24 mouse cellular contexts compared by ENCODE assay signal in genomic region chr13:3668068-3668467, GRCm38 (mm10). TPM values are rescaled to one million over a fixed set of nuclear protein-coding genes. Genes with fewer than 3 reads are reported as not detected.
DNase-seq lines count a peak whose midpoint lies in the region; ATAC-seq and TF ChIP-seq lines count a peak whose summit lies in the region.
"Had no signal": no experiment of that assay in that cellular context is flagged by ENCODE, and none has a peak within 500 bp of the region (broad histone marks: within the 10 kb centered on the region; RNA-seq: fewer than 3 reads in every experiment).

No protein-coding gene starts in this region.

- H3K9me3 ChIP-seq in heart, embryonic 10.5 days, result no peaks in the 10 kb centered on the region; the same call in 1 of the 2 replicates
- H3K9me3 ChIP-seq in lung, embryonic 16.5 days (ENCODE audit: control insufficient read depth, low read length), result no peaks in the 10 kb centered on the region; the same call in 1 of the 2 replicates
- H3K9me3 ChIP-seq: embryonic facial prominence, embryonic 12.5 days; forebrain, embryonic 13.5 days; forebrain, embryonic 15.5 days; G1E had no signal

- TF ChIP-seq CTCF in lung, adult 2 months (IDR thresholded peaks at IDR 0.05; ENCODE audit: insufficient read depth, low read length), result no peak

- ATAC-seq in lung, embryonic 16.5 days (ENCODE audit: low read depth), result peak; percentile 64; the same call in 1 of the 2 replicates
- ATAC-seq: activated CD4-positive, CD25-positive, alpha-beta regulatory T cell, adult 4 months; CD4-positive, CD25-positive, alpha-beta regulatory T cell, adult 4 months; forebrain, embryonic 13.5 days; forebrain, embryonic 15.5 days had no signal

- H3K27me3 ChIP-seq in heart, embryonic 10.5 days (ENCODE audit: insufficient read depth, poor library complexity, severe bottlenecking), result no peaks in the 10 kb centered on the region
- no peaks in the 10 kb centered on the region for H3K27me3 ChIP-seq in lung, embryonic 16.5 days (ENCODE audit: control insufficient read depth, insufficient read depth, low read depth, low read length)
- H3K27me3 ChIP-seq: CH12.LX; embryonic facial prominence, embryonic 12.5 days; forebrain, embryonic 13.5 days; forebrain, embryonic 15.5 days; Patski had no signal

- peak; percentile 42 for DNase-seq in heart, adult 11 months
- DNase-seq in heart, embryonic 10.5 days (ENCODE audit: low spot score), result no peak
- no peak for DNase-seq in lung, adult 18-20 months
- peak; percentile 55 for DNase-seq in lung, postnatal 10 days
- no peak for DNase-seq in lung, adult 2 months
- DNase-seq: adrenal gland, adult 8-10 months; adrenal gland, postnatal 14 days; adrenal gland, postnatal 36 days; B cell, adult 2 months; cerebellum, adult 11-12 months; cerebellum, adult 2 months; cerebellum, adult 9-10 months; cerebellum, postnatal 10 days; cerebellum, postnatal 25 days had no signal

- WGBS in heart, embryonic 10.5 days, result 89% methylated on average over 3 of the region's 3 CpGs
- WGBS in lung, embryonic 16.5 days, result 82% methylated on average over 3 of the region's 3 CpGs
- WGBS in lung, adult 2 months, result 82% methylated on average over 3 of the region's 3 CpGs

- no peaks in the 10 kb centered on the region for H3K36me3 ChIP-seq in heart, embryonic 10.5 days
- no peaks in the 10 kb centered on the region for H3K36me3 ChIP-seq in lung, embryonic 16.5 days (ENCODE audit: control insufficient read depth, insufficient read depth, low read length)
- H3K36me3 ChIP-seq: embryonic facial prominence, embryonic 10.5 days; embryonic facial prominence, embryonic 12.5 days; forebrain, embryonic 15.5 days; G1E had no signal

- no peak for TF ChIP-seq POLR2A in lung, adult 2 months (IDR thresholded peaks at IDR 0.05; ENCODE audit: borderline replicate concordance, extremely low read depth, low read depth, low read length)

- H3K4me2 ChIP-seq in lung, embryonic 16.5 days (ENCODE audit: low read depth, low read length), result no peak overlapping the region
- H3K4me2 ChIP-seq: embryonic facial prominence, embryonic 12.5 days; forebrain, embryonic 13.5 days; forebrain, embryonic 15.5 days had no signal

- peaks cover 9% of the 10 kb centered on the region; the same call in 1 of the 2 replicates for H3K4me1 ChIP-seq in heart, embryonic 10.5 days
- no peaks in the 10 kb centered on the region for H3K4me1 ChIP-seq in lung, embryonic 16.5 days (replicated peaks; ENCODE audit: control insufficient read depth, insufficient read depth, low read length)
- no peaks in the 10 kb centered on the region for H3K4me1 ChIP-seq in lung, adult 2 months (ENCODE audit: control insufficient read depth, insufficient read depth, low read length)
- H3K4me1 ChIP-seq: forebrain, embryonic 13.5 days; forebrain, embryonic 15.5 days had no signal

- H3K4me3 ChIP-seq in heart, embryonic 10.5 days, result no peak overlapping the region
- no peak overlapping the region for H3K4me3 ChIP-seq in lung, embryonic 16.5 days (ENCODE audit: low read length)
- no peak overlapping the region for H3K4me3 ChIP-seq in lung, adult 2 months (replicated peaks; ENCODE audit: extremely low read depth, low read depth, low read length)
- H3K4me3 ChIP-seq: embryonic facial prominence, embryonic 10.5 days; embryonic facial prominence, embryonic 12.5 days; forebrain, embryonic 13.5 days; forebrain, embryonic 15.5 days had no signal

- no peak overlapping the region for H3K27ac ChIP-seq in heart, embryonic 10.5 days
- H3K27ac ChIP-seq in lung, embryonic 16.5 days (ENCODE audit: low read length), result no peak overlapping the region; the same call in 1 of the 2 replicates
- H3K27ac ChIP-seq: embryonic facial prominence, embryonic 12.5 days; forebrain, embryonic 13.5 days; forebrain, embryonic 15.5 days had no signal

- no peak overlapping the region for H3K9ac ChIP-seq in lung, embryonic 16.5 days (ENCODE audit: low read length)
- H3K9ac ChIP-seq: embryonic facial prominence, embryonic 12.5 days; forebrain, embryonic 13.5 days; forebrain, embryonic 15.5 days had no signal

RNA-seq across cellular contexts. Expression of gene Asb13, which starts 34.2 kb away (rescaled TPM):
- 6.8 and 9.4 TPM in 2 replicates for polyA plus RNA-seq in heart, embryonic 10.5 days (2016; fragmentation: Nextera tagmentation; extraction: Ambion mirVana)
- 9.4 and 10.3 TPM in 2 replicates for polyA plus RNA-seq in lung, embryonic 16.5 days (2015; fragmentation: Nextera tagmentation; extraction: Ambion mirVana)
- 19.9 and 21.6 TPM in 2 replicates for polyA plus RNA-seq in lung, adult 2 months (2012; rRNA removed)
- polyA plus RNA-seq: G1E had no signal

RNA-seq across cellular contexts. Expression of gene Fam208b, which starts 57.2 kb away (rescaled TPM):
- polyA plus RNA-seq in heart, embryonic 10.5 days (2016; fragmentation: Nextera tagmentation; extraction: Ambion mirVana), result 13.5 and 15.9 TPM in 2 replicates
- polyA plus RNA-seq in lung, embryonic 16.5 days (2015; fragmentation: Nextera tagmentation; extraction: Ambion mirVana), result 10.1 and 10.4 TPM in 2 replicates
- 2.3 and 4.3 TPM in 2 replicates for polyA plus RNA-seq in lung, adult 2 months (2012; rRNA removed)

Comparison
In these comparisons a context has a peak if more than half of its experiments do, and no peak if none do; other contexts are left out.
1. DNase-seq: peak in heart, adult 11 months (single experiment) and lung, postnatal 10 days (single experiment); none in heart, embryonic 10.5 days (single experiment), lung, adult 18-20 months (0 of 2) and lung, adult 2 months (single experiment).